Mouse (Mus musculus): Measurements from ENCODE around the gene Atat1. TPM values are rescaled to one million over a fixed set of nuclear protein-coding genes. Genes with fewer than 3 reads are reported as not detected.

Gene Atat1
- total RNA-seq, 2 experiments from 2014 or later: 15.9 to 28.7 TPM

DNA sequence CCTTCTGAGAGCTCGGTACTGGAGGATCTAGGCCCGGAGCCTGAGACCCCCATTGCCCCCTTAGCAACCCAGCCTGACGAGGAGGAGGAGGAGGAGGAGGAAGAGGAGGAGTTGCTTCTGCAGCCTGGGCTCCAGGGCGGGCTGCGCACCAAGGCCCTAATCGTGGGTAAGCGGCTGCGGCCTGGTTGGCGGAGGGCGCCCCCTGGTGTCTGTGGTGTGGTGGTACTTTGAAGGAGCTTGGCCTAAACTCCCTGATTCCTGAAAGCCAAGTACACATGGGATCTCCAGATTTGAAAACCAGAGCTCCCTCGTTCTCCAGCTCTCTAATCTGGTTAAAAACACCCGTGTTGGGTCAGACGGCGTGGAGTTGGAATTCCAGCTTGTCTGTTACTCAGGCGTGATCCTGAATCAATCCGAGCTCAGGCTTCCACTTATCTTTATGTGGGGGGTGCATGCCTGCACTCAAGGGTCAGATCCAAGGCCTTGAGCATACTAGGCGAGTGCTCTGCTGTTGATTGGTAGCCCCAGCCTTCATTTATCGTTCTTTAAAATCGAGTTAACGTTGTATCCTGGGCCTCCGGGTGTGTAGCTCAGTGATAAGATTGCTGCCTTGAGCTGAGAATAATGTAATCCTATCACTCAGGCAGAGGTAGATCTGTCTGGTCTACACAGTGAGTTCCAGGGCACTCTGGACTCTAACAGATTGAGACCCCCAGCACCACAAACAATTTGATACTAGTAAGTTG, 35.9 kb downstream of the Atat1 start:
- DNase-seq: peak; percentile 95

DNA sequence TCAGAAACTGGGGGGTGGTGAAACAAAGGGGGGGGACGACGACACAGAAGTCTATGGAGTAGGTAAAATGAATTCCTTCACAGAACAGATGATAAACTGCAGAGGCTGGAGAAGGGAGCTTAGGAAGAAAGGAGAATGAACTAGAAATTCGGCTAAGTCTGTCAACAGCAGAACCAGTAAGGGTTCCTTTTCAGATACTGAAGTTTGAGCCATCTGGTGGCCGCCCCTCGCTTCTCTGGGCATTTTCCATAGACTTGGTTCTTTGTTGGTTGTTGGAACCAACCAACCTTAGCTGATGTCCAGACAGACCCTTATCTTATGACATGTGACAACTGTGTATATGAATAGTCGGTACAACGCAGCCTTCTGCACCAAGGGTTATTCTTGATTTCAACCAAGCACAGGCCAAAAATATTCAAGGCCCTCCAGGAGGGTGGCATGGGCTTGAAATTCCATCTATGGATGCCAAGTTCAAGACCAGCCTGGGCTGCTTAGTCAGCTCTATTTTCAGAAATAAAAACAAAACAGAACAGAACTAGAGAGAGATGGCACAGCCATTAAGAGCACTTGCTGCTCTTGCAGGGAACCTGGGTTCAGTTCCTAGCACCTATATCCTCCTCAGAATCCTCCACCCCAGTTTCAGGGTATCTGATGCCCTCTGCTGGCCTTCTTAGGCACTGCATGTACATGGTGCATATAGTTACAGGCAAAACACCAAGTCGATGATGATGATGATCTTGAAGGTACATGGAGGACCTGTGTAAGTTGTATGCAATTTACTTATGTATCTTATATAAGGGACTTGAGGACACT, 38.8 kb downstream of the Atat1 start:
- peak; percentile 48 for DNase-seq

DNA sequence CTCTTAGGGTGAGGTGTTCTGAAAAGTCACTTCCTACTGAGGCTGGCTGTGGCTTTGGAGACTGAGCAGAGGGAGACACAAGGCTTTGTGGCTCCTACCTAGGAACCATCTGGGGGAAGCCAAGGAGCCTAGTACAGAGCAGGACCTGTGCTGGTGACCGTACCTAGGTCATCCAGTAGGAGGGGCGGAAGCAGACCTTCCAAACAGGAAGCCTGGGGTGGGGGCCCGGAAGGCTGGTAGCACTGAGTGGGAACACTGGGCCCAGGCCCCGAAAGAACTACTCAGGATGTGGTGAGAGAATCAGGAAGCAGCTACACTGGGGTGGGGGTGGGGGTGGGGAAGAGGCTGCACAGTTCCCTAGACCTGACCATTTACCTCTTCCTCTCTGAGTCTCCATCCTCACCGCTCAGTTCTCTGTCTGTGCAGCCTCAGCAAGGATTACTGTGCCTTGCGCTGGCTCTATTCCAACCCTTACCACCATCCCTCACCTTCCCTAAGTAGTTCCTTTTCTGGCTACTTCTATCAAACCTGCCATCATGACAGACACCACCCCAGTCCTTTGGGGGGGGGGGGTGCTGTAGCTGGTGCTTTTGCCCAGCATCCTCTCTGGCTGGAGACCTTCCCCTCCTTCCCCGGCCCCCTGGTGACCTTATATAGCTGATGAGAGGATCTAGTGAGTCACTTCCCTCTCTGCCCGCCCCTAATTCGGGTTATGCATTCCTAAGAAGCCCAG, 39.6 kb downstream of the Atat1 start:
- DNase-seq: peak; percentile 69

DNA sequence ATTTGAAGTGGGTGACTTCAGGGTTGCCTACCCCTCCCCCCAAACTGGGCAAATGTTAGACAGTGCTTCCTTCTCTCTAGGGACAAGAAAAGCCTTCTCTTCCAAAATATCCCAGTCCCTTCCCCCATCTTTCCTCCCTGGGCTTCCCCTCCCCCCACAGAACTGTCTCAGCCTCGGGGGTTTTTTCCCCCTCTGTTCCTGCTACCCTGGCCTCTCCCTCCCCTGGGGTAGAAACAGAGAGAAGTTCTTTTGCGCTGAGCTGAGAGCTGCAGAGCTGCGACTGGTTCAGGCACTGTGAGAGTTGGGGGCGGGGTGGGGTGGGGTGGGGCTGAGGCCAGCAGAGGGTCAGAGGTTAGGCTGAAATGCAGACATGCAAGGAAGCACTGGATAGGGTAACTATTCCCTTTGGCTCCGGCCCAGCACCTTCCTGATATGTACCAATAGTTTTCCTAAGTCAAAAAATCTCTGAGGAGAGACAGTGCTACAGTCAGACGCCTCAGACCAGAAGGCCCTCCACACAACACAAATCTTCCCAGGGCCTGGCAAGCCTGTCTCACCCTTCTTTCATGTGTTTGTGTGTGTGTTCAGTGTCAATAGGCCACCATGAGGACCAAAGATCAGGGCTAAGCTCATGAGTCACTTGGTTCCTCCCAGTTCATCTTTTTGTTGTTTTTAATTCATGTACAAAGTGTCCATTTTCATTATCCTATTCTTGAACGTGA, 40.4 kb downstream of the Atat1 start:
- peak; percentile 61 for DNase-seq

DNA sequence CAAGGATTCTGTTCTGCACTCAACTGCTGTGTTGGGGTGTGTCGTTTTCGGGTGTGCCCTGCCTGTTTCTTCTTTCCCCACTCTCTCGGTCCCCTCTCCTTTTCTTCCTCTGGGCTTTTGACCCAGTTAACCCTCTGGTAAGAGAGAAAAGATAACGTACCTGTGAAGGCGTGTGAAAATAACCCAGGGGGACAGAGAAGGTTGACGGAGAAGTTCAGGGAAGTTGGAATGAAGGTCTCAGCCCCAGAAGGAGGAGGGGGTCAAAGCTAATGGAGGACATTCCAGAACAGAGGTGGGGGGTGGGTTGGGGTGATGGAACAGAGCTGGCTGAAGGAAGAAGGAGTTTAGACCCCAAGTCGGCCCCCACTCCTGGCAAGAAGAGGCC, 40.9 kb downstream of the Atat1 start:
- DNase-seq: no peak

DNA sequence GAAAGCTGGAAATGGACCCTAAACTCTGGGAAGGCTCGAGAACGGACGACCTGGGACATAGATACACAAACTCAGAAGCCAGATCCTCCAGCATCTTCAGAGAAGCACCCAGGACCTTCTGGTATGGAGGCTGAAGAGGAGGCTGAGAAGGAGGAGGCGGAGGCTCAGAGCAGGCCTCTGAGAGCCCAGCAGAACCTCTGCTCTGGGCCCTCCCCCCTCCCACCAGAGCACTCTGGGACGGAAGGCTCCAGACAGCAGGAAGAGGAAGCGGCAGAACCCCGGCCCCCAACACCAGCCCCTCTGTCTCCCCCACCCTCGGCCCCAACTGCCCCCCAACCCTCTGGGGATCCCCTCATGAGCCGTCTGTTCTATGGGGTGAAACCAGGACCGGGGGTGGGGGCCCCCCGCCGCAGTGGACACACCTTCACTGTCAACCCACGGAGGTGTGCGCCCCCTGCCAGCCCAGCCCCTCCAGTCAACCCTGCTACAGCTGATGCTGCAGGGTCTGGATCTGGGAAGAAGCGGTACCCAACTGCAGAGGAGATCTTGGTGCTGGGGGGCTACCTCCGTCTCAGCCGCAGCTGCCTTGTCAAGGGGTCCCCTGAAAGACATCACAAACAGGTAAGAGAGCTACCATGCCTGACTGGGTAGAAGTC, 41.6 kb downstream of the Atat1 start:
- peak; percentile 46 for DNase-seq

DNA sequence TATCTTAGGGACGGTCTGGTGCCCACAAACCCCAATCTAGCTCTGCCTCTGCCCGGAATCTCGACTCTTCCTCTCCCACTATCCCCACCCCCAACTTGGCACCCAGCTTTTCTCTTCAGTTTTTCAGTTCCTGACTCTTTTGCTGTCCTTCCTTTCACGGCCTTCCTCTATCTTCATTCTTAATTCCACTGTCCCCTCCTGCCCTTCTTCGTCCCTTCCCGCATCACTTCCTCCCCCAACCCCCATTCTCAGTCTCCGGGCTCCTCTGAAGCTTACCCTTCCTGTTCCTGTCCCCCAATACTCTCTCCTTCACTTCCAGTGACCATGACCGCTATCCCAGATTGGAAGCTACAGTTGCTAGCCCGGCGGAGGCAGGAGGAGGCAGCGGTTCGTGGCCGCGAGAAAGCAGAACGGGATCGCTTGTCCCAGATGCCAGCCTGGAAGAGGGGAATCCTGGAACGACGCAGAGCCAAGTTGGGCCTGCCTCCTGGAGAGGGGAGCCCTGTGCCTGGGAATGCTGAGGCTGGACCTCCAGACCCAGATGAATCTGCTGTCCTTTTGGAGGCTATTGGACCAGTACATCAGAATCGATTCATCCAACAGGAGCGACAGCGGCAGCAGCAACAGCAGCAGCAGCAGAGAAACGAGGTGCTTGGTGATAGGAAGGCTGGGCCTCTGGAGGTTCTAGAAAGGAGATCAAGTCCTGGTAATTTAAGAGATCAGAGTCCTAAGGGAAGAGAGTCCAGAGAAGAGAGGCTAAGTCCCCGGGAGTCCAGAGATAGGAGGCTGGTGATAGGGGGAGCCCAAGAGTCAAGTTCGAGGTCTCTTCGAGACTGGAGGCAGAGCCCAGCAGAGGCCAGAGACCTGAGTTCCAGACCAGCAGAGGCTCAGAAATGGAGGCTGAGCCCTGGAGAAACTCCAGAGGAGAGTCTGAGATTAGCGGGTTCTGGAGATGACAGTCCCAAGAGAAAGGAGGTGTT, 42.7 kb downstream of the Atat1 start:
- DNase-seq: peak; percentile 59

DNA sequence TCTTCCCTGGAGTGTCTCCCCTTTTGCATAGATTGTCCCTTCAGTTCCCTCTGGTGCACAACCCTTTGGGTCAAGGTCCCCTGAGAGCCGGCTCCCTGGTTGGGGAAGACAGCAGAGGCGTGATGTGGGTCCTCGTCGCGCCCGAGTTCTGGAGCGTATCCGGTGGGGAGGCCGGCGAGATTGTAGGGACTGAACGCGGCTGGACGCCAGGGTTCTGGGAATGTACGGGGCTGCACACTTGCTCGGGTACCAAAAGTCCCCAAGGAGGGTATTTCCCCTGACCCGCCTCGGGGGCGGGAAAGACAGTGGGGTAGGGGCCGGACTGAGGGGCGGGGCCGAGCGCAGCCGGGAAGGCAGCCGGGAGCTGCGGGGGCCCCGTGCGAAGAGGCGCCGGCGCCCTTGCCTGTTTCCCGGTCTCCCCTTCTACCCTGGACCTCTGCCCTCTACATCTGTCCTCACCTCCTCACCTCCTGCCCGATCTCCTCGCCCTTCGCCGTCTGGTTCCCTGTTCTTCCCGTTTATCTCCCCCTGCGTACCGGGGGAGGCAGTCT, 43.5 kb downstream of the Atat1 start:
- peak; percentile 81 for DNase-seq

DNA sequence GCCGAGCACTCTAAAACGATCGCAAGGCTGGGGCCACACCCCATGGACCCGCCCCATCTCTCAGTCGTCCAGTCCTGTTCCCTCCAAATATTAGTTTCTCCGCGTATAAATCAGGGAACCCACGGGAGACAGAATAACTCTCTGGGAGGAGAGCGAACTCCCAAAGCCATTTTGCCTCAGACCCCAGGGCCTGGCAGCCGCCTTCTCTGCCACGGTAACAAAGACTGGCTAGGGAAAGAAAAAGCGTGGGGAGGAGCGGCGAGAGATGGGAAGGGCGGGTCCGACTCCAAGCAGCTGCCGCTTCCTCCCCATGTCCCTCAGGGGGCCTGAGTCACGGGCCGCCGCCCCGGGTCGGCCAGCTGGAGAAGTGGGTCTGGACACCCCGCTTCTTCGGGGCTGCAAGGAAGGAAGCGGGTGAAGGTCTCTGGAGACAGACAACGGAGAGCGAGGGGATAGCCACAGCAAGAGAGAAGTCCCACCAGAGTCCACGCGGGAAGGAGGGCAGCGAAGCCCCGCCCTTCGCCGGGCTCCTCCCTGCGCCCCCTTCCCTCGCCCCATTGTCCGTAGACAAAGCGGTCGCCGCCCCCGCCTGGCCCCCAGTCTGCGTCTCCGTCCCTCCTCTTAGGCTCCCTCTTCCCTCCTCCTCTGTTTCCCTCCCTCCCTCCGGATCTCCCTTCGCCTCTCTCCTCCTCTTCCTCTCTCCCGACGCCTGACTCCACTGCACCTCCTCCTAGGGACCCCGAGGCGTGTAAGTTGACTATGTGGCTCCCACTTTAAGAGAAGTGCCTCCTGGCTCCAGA, 44.2 kb downstream of the Atat1 start, which contains the start of gene Ppp1r18:
Gene Ppp1r18, plus strand, starts transcription at position 113 of the 800 bp plus-strand sequence.
- DNase-seq: peak; percentile 81

DNA sequence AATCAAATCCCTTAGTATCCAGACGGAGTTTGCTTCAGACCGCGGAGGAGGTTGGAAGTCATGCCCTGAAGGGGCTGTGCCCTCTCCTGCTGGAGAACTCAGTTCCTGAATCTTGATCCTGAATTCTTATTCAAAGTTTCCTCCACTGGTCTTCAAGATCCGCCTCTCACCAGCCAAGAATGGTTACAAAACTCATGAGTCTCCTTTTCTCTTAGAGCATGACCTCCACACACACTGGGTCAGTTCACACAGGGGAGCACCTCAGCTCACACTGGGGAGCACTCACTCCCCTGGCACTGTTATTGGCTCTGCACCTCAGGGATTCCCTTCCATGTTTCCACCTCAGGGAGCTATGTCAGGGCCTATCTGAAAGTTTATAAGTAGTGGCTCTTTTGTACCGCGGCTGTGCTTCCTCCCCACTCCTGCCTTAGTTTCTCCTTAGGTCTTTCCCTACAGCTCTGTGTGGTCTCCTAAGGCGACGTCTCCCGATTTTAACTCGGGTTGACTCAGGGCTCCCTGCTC, 45.0 kb downstream of the Atat1 start:
- DNase-seq: peak; percentile 37

DNA sequence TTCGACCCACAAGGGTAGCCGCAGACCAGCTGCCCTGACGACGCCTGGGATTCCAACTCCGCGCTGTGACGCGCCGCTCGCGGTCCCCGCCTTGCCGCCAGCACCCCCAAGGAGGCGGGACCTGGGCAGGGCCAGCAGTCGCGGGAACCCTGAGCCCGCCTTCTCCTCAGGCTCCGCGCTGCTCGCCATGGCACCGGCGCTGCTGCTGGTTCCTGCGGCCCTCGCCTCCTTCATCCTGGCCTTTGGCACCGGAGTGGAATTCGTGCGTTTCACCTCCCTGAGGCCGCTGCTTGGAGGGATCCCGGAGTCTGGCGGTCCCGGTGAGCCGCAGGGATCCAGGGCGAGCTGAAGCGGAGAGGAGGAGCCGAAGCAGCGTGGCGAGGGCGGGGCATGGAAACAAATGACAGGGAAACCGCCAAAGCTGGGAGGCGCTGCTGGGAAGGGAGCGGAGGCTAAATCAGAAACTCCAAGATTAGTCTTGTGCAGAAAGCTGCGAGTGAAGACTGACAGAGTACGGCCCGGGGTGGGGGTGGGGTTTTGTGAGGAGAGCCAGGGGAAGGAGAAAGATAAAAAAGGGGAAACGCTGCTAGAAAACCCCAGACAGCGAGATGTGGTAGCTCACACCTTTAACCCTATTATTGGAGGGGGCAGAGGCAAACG, 48.5 kb downstream of the Atat1 start, which contains the start of gene Nrm:
Gene Nrm, plus strand, starts transcription at position 121 of the 660 bp plus-strand sequence.
- DNase-seq: peak; percentile 93

DNA sequence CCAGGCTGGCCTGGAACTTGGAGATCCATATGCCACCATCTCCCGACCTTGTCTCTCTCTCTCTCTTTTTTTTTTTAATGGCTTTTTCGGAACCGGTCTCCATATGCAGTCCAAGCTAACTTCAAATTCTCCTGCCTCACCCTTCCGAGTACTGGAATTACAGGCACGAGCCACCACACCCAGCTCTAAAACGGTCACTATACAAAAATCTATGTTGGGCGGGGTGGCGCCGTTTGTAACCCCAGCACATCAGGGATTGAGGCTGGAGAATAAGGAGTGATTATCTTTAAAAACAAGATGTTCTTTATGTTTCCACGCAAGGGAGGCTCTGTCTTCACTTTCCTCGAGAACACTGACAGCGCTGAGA, 49.1 kb downstream of the Atat1 start:
- DNase-seq: no peak

DNA sequence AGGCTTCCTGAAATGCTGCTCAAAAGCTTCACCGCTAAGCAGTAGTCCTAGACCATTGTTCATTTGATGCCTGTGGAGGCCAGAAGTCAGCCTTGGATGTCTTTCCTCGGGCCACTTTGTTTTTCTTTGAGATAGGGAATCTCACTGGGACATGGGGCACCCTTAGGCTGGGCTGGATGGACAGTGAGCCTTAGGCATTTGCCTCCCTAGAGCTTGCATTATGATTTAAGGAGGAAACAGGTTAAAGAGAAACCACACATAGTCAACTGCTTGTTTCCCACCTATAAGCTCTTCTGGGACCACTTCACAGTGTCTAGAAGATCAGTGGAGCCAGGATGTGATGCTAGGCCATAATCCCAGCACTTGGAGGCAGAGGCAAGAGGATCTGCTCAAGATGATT, 50.0 kb downstream of the Atat1 start:
- DNase-seq: no peak

DNA sequence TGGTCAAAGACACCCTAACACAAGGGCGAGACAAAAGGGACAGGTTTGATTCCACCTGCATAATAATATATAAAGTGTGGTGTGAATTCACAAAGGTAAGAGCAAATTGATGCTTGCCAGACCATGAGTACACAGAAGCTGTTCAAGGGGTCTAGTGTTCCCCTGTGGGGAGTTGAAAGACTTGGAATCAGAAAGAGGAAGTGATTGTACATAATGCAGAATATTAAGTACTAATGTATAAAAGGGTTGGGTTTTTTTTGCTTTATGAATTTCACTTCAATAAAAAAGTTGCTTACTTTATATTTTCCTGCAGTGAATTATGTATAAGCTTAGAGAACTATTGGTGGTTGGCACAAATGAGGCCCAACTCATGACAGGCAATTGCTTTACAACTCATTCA, 50.5 kb downstream of the Atat1 start:
- no peak for DNase-seq

DNA sequence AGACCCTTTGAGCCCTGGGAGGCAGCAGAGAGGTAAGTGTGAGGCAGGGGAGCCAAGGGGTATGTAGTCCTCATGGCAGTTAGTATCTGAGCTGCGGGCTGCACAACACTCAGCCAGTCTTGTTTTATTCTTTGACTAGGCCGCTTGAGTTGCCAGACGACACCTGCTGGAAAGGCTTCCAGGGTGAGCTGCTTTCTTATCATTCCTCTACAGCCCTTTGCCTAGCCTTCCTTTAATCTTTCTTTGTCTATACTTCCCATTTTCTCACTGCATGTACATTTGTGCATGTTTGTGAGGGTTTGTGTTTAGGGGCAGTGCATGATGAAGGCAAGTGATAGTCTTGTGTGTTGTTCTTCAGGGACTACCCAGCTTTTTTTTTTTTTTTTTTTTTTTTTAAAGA, 58.9 kb downstream of the Atat1 start:
- DNase-seq: no peak

DNA sequence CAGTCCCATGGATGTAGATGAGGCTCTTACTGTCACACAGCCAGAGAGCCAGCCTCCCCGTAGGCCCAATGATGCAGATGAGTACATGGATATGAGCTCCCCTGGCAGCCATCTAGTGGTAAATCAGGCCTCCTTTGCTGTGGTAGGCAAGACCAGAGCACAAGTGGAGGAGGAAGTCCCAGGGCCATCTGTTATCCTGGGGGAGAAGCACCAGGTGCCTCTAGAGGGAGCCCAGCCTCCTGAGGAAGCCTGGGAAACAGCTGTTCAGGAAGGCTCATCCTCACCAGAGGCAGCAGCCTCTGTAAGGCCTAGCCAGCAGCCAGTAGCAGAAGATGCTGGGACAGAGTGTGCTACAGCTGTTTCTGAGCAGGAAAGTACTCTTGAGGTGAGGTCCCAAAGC, 61.8 kb downstream of the Atat1 start:
- peak; percentile 33 for DNase-seq

All from adrenal gland, postnatal 10 days (tissue).